ENCODE assay signal across 19 mouse cellular contexts in genomic region chr17:67994861-67995260, GRCm38 (mm10). TPM values are rescaled to one million over a fixed set of nuclear protein-coding genes. Genes with fewer than 3 reads are reported as not detected.
DNase-seq lines count a peak whose midpoint lies in the region; ATAC-seq and TF ChIP-seq lines count a peak whose summit lies in the region.
"Had no signal": no experiment of that assay in that cellular context is flagged by ENCODE, and none has a peak within 500 bp of the region (broad histone marks: within the 10 kb centered on the region; RNA-seq: fewer than 3 reads in every experiment).

No protein-coding gene starts in this region.

- 68% methylated on average over 7 of the region's 7 CpGs for WGBS in heart, embryonic 10.5 days
- 41% methylated on average over 7 of the region's 7 CpGs for WGBS in kidney, embryonic 15.5 days
- WGBS in stomach, embryonic 14.5 days: 52% methylated on average over 7 of the region's 7 CpGs
- WGBS in stomach, postnatal 0 days: 55% methylated on average over 7 of the region's 7 CpGs

- 0 out of 2 replicates have a peak, but pooled peaks have one; percentile 5 for ATAC-seq in kidney, embryonic 15.5 days (replicated peaks; ENCODE audit: low FRiP score)
- ATAC-seq in stomach, embryonic 14.5 days (ENCODE audit: insufficient number of reproducible peaks, insufficient read depth, low FRiP score, low read depth): no peak
- ATAC-seq in stomach, postnatal 0 days (ENCODE audit: low FRiP score, low TSS enrichment): no peak
- no peak for ATAC-seq in cerebellum, adult (ENCODE audit: insufficient number of reproducible peaks, low FRiP score, low TSS enrichment)
- ATAC-seq: forebrain, embryonic 13.5 days; forebrain, postnatal 0 days; hindbrain, postnatal 0 days had no signal

- TF ChIP-seq CTCF in stomach, postnatal 0 days (IDR thresholded peaks at IDR 0.05; ENCODE audit: low read depth): no peak

- H3K9me3 ChIP-seq in heart, embryonic 10.5 days: no peaks in the 10 kb centered on the region
- no peaks in the 10 kb centered on the region for H3K9me3 ChIP-seq in kidney, embryonic 15.5 days (replicated peaks)
- no peaks in the 10 kb centered on the region for H3K9me3 ChIP-seq in stomach, embryonic 14.5 days (ENCODE audit: control insufficient read depth, low read depth, low read length)
- H3K9me3 ChIP-seq in stomach, postnatal 0 days (ENCODE audit: control insufficient read depth, low read length): no peaks in the 10 kb centered on the region
- H3K9me3 ChIP-seq: embryonic facial prominence, embryonic 13.5 days; forebrain, embryonic 13.5 days; hindbrain, embryonic 13.5 days had no signal

- no peak overlapping the region for H3K4me2 ChIP-seq in kidney, embryonic 15.5 days
- H3K4me2 ChIP-seq in stomach, embryonic 14.5 days (replicated peaks; ENCODE audit: low read depth, low read length): no peak overlapping the region
- no peak overlapping the region for H3K4me2 ChIP-seq in stomach, postnatal 0 days (replicated peaks; ENCODE audit: low read depth)
- H3K4me2 ChIP-seq: embryonic facial prominence, embryonic 13.5 days; forebrain, embryonic 13.5 days; hindbrain, embryonic 13.5 days had no signal

- no peak overlapping the region for H3K27ac ChIP-seq in heart, embryonic 10.5 days
- peak overlapping the region; percentile 39 for H3K27ac ChIP-seq in kidney, embryonic 15.5 days
- peak overlapping the region; percentile 29; the same call in 1 of the 2 replicates for H3K27ac ChIP-seq in stomach, embryonic 14.5 days (ENCODE audit: low read length)
- H3K27ac ChIP-seq in stomach, postnatal 0 days (replicated peaks): no peak overlapping the region
- H3K27ac ChIP-seq: embryonic facial prominence, embryonic 13.5 days; forebrain, embryonic 13.5 days; hindbrain, embryonic 13.5 days; hindbrain, postnatal 0 days had no signal

- peaks cover 39% of the 10 kb centered on the region for H3K4me1 ChIP-seq in heart, embryonic 10.5 days
- H3K4me1 ChIP-seq in kidney, embryonic 15.5 days: peaks cover 32% of the 10 kb centered on the region
- peaks cover 25% of the 10 kb centered on the region for H3K4me1 ChIP-seq in stomach, embryonic 14.5 days (ENCODE audit: control insufficient read depth, insufficient read depth, low read length)
- no peaks in the 10 kb centered on the region; the same call in 1 of the 2 replicates for H3K4me1 ChIP-seq in stomach, postnatal 0 days (replicated peaks; ENCODE audit: control insufficient read depth, insufficient read depth)
- H3K4me1 ChIP-seq: forebrain, embryonic 13.5 days; hindbrain, embryonic 13.5 days had no signal

- H3K27me3 ChIP-seq in heart, embryonic 10.5 days (ENCODE audit: insufficient read depth, poor library complexity, severe bottlenecking): no peaks in the 10 kb centered on the region
- H3K27me3 ChIP-seq in kidney, embryonic 15.5 days: no peaks in the 10 kb centered on the region
- H3K27me3 ChIP-seq in stomach, embryonic 14.5 days (ENCODE audit: control insufficient read depth, insufficient read depth, low read length): no peaks in the 10 kb centered on the region
- no peaks in the 10 kb centered on the region for H3K27me3 ChIP-seq in stomach, postnatal 0 days (ENCODE audit: control insufficient read depth, insufficient read depth, low read length)
- H3K27me3 ChIP-seq: embryonic facial prominence, embryonic 13.5 days; forebrain, embryonic 13.5 days; hindbrain, embryonic 13.5 days had no signal

- intact Hi-C loops in heart, postnatal 25 days (cut with DNase I): no loop called here

- no peak overlapping the region for H3K4me3 ChIP-seq in heart, embryonic 10.5 days
- no peak overlapping the region for H3K4me3 ChIP-seq in kidney, embryonic 15.5 days (replicated peaks)
- no peak overlapping the region for H3K4me3 ChIP-seq in stomach, embryonic 14.5 days (ENCODE audit: low read depth, low read length)
- H3K4me3 ChIP-seq in stomach, postnatal 0 days (ENCODE audit: low read depth, low read length): no peak overlapping the region
- H3K4me3 ChIP-seq: embryonic facial prominence, embryonic 13.5 days; forebrain, embryonic 13.5 days; hindbrain, embryonic 13.5 days had no signal

- H3K36me3 ChIP-seq in heart, embryonic 10.5 days: no peaks in the 10 kb centered on the region; the same call in 1 of the 2 replicates
- H3K36me3 ChIP-seq in kidney, embryonic 15.5 days: no peaks in the 10 kb centered on the region
- no peaks in the 10 kb centered on the region for H3K36me3 ChIP-seq in stomach, embryonic 14.5 days (ENCODE audit: control insufficient read depth, insufficient read depth, low read length)
- no peaks in the 10 kb centered on the region for H3K36me3 ChIP-seq in stomach, postnatal 0 days (ENCODE audit: control insufficient read depth, insufficient read depth, low read length)
- H3K36me3 ChIP-seq: embryonic facial prominence, embryonic 13.5 days; hindbrain, embryonic 13.5 days had no signal

- TF ChIP-seq EP300 in stomach, postnatal 0 days (optimal IDR thresholded peaks at IDR 0.05): no peak

- no peak overlapping the region for H3K9ac ChIP-seq in kidney, embryonic 15.5 days
- H3K9ac ChIP-seq in stomach, embryonic 14.5 days (replicated peaks; ENCODE audit: low read depth, low read length): no peak overlapping the region
- H3K9ac ChIP-seq in stomach, postnatal 0 days (ENCODE audit: low read length): no peak overlapping the region
- H3K9ac ChIP-seq: embryonic facial prominence, embryonic 13.5 days; forebrain, embryonic 13.5 days; forebrain, postnatal 0 days; hindbrain, embryonic 13.5 days had no signal

- peak; percentile 45 for DNase-seq in heart, embryonic 10.5 days (ENCODE audit: low spot score)
- no peak for DNase-seq in heart, postnatal 25 days (ENCODE audit: low spot score)
- DNase-seq in kidney, postnatal 10 days: no peak
- no peak for DNase-seq in stomach, postnatal 0 days (ENCODE audit: low spot score)
- no peak for DNase-seq in left cerebral cortex, adult 9 months (ENCODE audit: low spot score in 2 of 2)
- DNase-seq: adrenal gland, postnatal 10 days; cerebellum, adult 11-12 months; cerebellum, adult 9-10 months; cerebellum, postnatal 25 days; forebrain, postnatal 0 days; gastrocnemius, postnatal 14 days had no signal

RNA-seq across cellular contexts. Expression of gene Arhgap28, which starts 9.1 kb away (rescaled TPM):
- 23.0 and 38.1 TPM in 2 replicates for polyA plus RNA-seq in heart, embryonic 10.5 days (2016; fragmentation: Nextera tagmentation; extraction: Ambion mirVana)
- total RNA-seq in heart, postnatal 25 days (2021): 1 to 10 TPM; 2.5 to 3.0 TPM
- polyA plus RNA-seq in kidney, embryonic 15.5 days (2015; fragmentation: Nextera tagmentation; extraction: Ambion mirVana): 22.1 and 26.0 TPM in 2 replicates
- 43.3 and 45.3 TPM in 2 replicates for polyA plus RNA-seq in stomach, embryonic 14.5 days (2014; fragmentation: Nextera tagmentation; extraction: Ambion mirVana)
- polyA plus RNA-seq in stomach, postnatal 0 days (2015; fragmentation: Nextera tagmentation; extraction: Ambion mirVana): 5.7 and 5.8 TPM in 2 replicates
- total RNA-seq: MEL had no signal

Comparison
In these comparisons a context has a peak if more than half of its experiments do, and no peak if none do; other contexts are left out.
1. H3K27ac ChIP-seq: peak in kidney, embryonic 15.5 days (single experiment) and stomach, embryonic 14.5 days (single experiment); none in heart, embryonic 10.5 days (single experiment) and stomach, postnatal 0 days (single experiment).